Mouse (Mus musculus) T-cell, adult 2 months (primary cell): ENCODE results near the gene Nek9.

Experiments used
- DNase-seq: peaks from one replicate; pipeline ENCODE4 v3.0.0; 2022; ENCODE audit warnings: low spot score

Gene Nek9

GRCm38 (mm10) chr12:85346374-85346773, 7.2 kb upstream of the Nek9 start:
- peak; percentile 60 for DNase-seq

- DNase-seq = no peak
These were observed 6.4 kb upstream of the Nek9 start for GRCm38 (mm10) chr12:85345559-85345958.

- no peak for DNase-seq
These were observed 5.1 kb upstream of the Nek9 start for GRCm38 (mm10) chr12:85344252-85344651.

GRCm38 (mm10) chr12:85342310-85342709, 3.1 kb upstream of the Nek9 start:
- DNase-seq = no peak

GRCm38 (mm10) chr12:85341131-85341530, 2.0 kb upstream of the Nek9 start:
- DNase-seq = peak; percentile 45

- DNase-seq = peak; percentile 5
These were observed 785 bp upstream of the Nek9 start for GRCm38 (mm10) chr12:85339947-85340346.

GRCm38 (mm10) chr12:85338815-85339214, 347 bp downstream of the Nek9 start:
- DNase-seq = no peak

- no peak for DNase-seq
These were observed 1.4 kb downstream of the Nek9 start for GRCm38 (mm10) chr12:85337567-85338311.

GRCm38 (mm10) chr12:85330153-85330552, 9.0 kb downstream of the Nek9 start:
- DNase-seq = no peak

- DNase-seq = no peak
These were observed 30.5 kb downstream of the Nek9 start for GRCm38 (mm10) chr12:85308651-85309050.

GRCm38 (mm10) chr12:85305247-85305892, 33.8 kb downstream of the Nek9 start:
- peak; percentile 75 for DNase-seq

GRCm38 (mm10) chr12:85304725-85305124, 34.4 kb downstream of the Nek9 start:
- peak; percentile 69 for DNase-seq

GRCm38 (mm10) chr12:85303256-85303655, 35.9 kb downstream of the Nek9 start:
- no peak for DNase-seq

- no peak for DNase-seq
These were observed 40.4 kb downstream of the Nek9 start for GRCm38 (mm10) chr12:85298835-85299180.

GRCm38 (mm10) chr12:85298127-85298834, 40.9 kb downstream of the Nek9 start:
- no peak for DNase-seq

- DNase-seq = no peak
These were observed 41.7 kb downstream of the Nek9 start for GRCm38 (mm10) chr12:85297345-85297997.

GRCm38 (mm10) chr12:85296915-85297314, 42.2 kb downstream of the Nek9 start:
- no peak for DNase-seq

- no peak for DNase-seq
These were observed 43.7 kb downstream of the Nek9 start for GRCm38 (mm10) chr12:85295506-85295905.

- no peak for DNase-seq
These were observed 46.3 kb downstream of the Nek9 start for GRCm38 (mm10) chr12:85292906-85293305.

GRCm38 (mm10) chr12:85292288-85292687, 46.9 kb downstream of the Nek9 start:
- DNase-seq = no peak

GRCm38 (mm10) chr12:85291541-85291940, 47.6 kb downstream of the Nek9 start:
- no peak for DNase-seq

- DNase-seq = no peak
These were observed 48.5 kb downstream of the Nek9 start for GRCm38 (mm10) chr12:85290633-85291032.
